Mouse (Mus musculus) spleen, adult 2 months (tissue): ENCODE measurements around the gene Cpox.

Source experiments
- CTCF ChIP-seq: fragments of 200-500 bp; IDR thresholded peaks from 2 replicates; pipeline ENCODE4 v1.5.1; 2011; ENCODE audit warnings: mild to moderate bottlenecking, inconsistent platforms; ENCODE audit not compliant: insufficient read depth, insufficient read length, insufficient replicate concordance; ENCODE audit errors: extremely low read depth
- POLR2A ChIP-seq: fragments of 200-500 bp; IDR thresholded peaks from 2 replicates; pipeline ENCODE4 v1.6.1; 2011; ENCODE audit warnings: low read depth, low read length, inconsistent platforms

DNA sequence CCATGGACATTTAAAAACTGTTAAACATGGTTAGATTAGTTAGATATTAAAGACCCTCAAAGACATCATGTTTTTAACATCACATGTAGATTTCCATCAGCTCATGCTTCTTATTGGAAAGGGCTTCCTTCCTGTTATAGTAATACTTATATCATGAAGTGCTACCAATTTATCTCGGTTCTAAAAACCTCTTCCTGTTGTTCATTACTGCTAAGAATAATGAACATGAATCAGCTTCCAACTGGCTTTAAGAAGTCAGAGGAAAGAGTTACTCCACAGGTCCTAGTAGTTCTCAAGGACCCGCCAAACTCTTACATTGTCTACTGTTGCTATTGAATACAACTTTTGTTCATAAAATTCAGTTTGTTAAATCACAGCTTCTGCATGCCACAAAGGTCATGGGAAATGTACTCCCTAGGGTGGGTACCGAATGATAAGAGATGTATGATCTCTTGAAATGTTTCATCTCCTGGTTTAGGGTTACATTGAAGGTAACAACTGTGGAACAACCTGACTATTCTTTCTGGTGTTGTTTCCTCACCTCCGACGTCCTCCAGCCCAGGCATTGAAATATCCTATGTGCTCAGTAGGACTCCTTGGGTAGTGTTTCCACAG is 19.6 kb downstream of the Cpox start:
- no peak for TF ChIP-seq CTCF
- no peak for TF ChIP-seq POLR2A
